Mouse (Mus musculus) gastrocnemius, adult 18-20 months (tissue): ENCODE data around the gene Tmsb15b2. TPM values are rescaled to one million over a fixed set of nuclear protein-coding genes. Genes with fewer than 3 reads are reported as not detected.

Experiments
- total RNA-seq, 2 experiments: library from RNA; stranded (reverse); gene quantifications; 2 replicates each; pipeline ENCODE4 v1.2.3; 2021

Tmsb15b2 gene
- total RNA-seq, 2 experiments from 2014 or later: 6.6 to 7.5 TPM

Other genes with a start within 250 kb of the Tmsb15b2 start
- gene Morf4l2, start 231.8 kb downstream of the Tmsb15b2 start, total RNA-seq: 100 to 1,000 TPM; 140 to 171 TPM
- not detected for gene Glra4, start 195.4 kb downstream of the Tmsb15b2 start, total RNA-seq
- gene Plp1, start 152.8 kb downstream of the Tmsb15b2 start, total RNA-seq: 1 to 10 TPM; 2.4 to 3.1 TPM
- gene Rab9b, start 106.7 kb downstream of the Tmsb15b2 start, total RNA-seq: under 1 TPM in 1 of 2 experiments, not detected in 1; 0.05 TPM
- not detected for gene H2bfm, start 48.2 kb downstream of the Tmsb15b2 start, total RNA-seq
- under 1 TPM; 0.32 to 0.33 TPM for gene Tmsb15l, start 1.4 kb upstream of the Tmsb15b2 start, total RNA-seq
- gene Tmsb15b1, start 1.4 kb upstream of the Tmsb15b2 start, total RNA-seq: 1 to 10 TPM; 2.2 to 5.5 TPM
- under 1 TPM; 0.09 to 0.11 TPM for gene Zcchc18, start 17.7 kb upstream of the Tmsb15b2 start, total RNA-seq
- gene Slc25a53, start 62.8 kb upstream of the Tmsb15b2 start, total RNA-seq: 1 to 10 TPM; 1.4 to 2.6 TPM
- gene Fam199x, start 74.1 kb upstream of the Tmsb15b2 start, total RNA-seq: 1 to 10 TPM; 3.7 to 5.5 TPM
- gene Esx1, start 146.6 kb upstream of the Tmsb15b2 start, total RNA-seq: not detected